Mouse (Mus musculus) lung, embryonic 14.5 days (tissue): Measurements from ENCODE around the gene Csnk2a1. TPM values are rescaled to one million over a fixed set of nuclear protein-coding genes. Genes with fewer than 3 reads are reported as not detected.
"Not testable (repeated sequence)": the region's sequence is repeated elsewhere in the genome, so short reads cannot be mapped to it uniquely, and the experiment has no call there.

ENCODE experiments used
- ATAC-seq: fragments of 200-750 bp; cut with Nextera tagmentation; 2 replicates; pipeline ENCODE4 v1.8.0; 2017; ENCODE audit warnings: mild to moderate bottlenecking, moderate TSS enrichment, moderate library complexity; ENCODE audit not compliant: insufficient read depth
- DNase-seq: peaks from one replicate; pipeline ENCODE4 v3.0.0-alpha.2; 2015
- H3K27ac ChIP-seq: fragments of 300-500 bp; sonication (generic); 2 replicates; pipeline ENCODE4 v1.5.1; 2014; ENCODE audit warnings: low read depth, mild to moderate bottlenecking, moderate library complexity
- H3K27me3 ChIP-seq: fragments of 300-500 bp; sonication (generic); 2 replicates; pipeline ENCODE4 v1.6.1; 2014; ENCODE audit warnings: low read length, control low read depth; ENCODE audit not compliant: insufficient read depth
- H3K36me3 ChIP-seq: fragments of 300-500 bp; sonication (generic); 2 replicates; pipeline ENCODE4 v1.6.1; 2014; ENCODE audit warnings: control low read depth; ENCODE audit not compliant: insufficient read depth
- H3K4me1 ChIP-seq: fragments of 300-500 bp; sonication (generic); 2 replicates; pipeline ENCODE4 v1.6.1; 2014; ENCODE audit warnings: antibody characterized with exemption, control low read depth; ENCODE audit not compliant: insufficient read depth
- H3K4me2 ChIP-seq: fragments of 300-500 bp; sonication (generic); 2 replicates; pipeline ENCODE4 v1.6.1; 2014; ENCODE audit warnings: mild to moderate bottlenecking
- H3K4me3 ChIP-seq: fragments of 300-500 bp; sonication (generic); 2 replicates; pipeline ENCODE4 v1.5.1; 2014; ENCODE audit warnings: low read depth, low read length
- H3K9ac ChIP-seq: fragments of 300-500 bp; sonication (generic); 2 replicates; pipeline ENCODE4 v1.6.1; 2014
- H3K9me3 ChIP-seq: fragments of 300-500 bp; sonication (generic); 2 replicates; pipeline ENCODE4 v1.6.1; 2016; ENCODE audit warnings: low read depth, low read length, control low read depth
- CTCF ChIP-seq: IDR thresholded peaks from 2 replicates; pipeline ENCODE4 v1.5.1; 2016; ENCODE audit warnings: antibody characterized with exemption, low read depth
- WGBS: fragments of 180-500 bp; shearing (Covaris S2); extraction: QIAGEN DNeasy Blood & Tissue Kit; methylation state at CpG from one replicate; pipeline ENCODE4 v1.1.7; 2014; 5-methylcytosine and 5-hydroxymethylcytosine counted together
- polyA plus RNA-seq: library from polyadenylated mRNA; unstranded; fragments of >200 nt; fragmentation: Nextera tagmentation; extraction: Ambion mirVana; gene quantifications from 2 replicates; pipeline ENCODE4 v1.2.1, GENCODE M21; 2014

The Csnk2a1 gene
- polyA plus RNA-seq, 1 experiment from 2014 or later = 97.1 TPM

- ATAC-seq = peak; percentile 78
Measured at GRCm38 (mm10) chr2:152197301-152197712, 29.3 kb upstream of the Csnk2a1 start.

GRCm38 (mm10) chr2:152206139-152206538 lies 20.5 kb upstream of the Csnk2a1 start:
- not testable (repeated sequence) for H3K36me3 ChIP-seq, ATAC-seq, H3K9ac ChIP-seq, H3K9me3 ChIP-seq, H3K4me2 ChIP-seq, H3K4me1 ChIP-seq, H3K27me3 ChIP-seq, H3K4me3 ChIP-seq, H3K27ac ChIP-seq, DNase-seq
- WGBS = 88% methylated on average over 7 of the region's 9 CpGs

More at GRCm38 (mm10) chr2:152197301-152197712, 29.3 kb upstream of the Csnk2a1 start:
- Histone ChIP-seq H3K4me1 (no peaks in the 10 kb centered on the region), H3K36me3 (no peaks in the 10 kb centered on the region), H3K9me3 (no peaks in the 10 kb centered on the region), H3K27me3 (no peaks in the 10 kb centered on the region), H3K27ac (no peak overlapping the region), H3K4me3 (no peak overlapping the region), H3K9ac (no peak overlapping the region), H3K4me2 (no peak overlapping the region)
- DNase-seq = peak; percentile 91
- WGBS = 41% methylated on average over 10 of the region's 10 CpGs
- TF ChIP-seq CTCF = peak; percentile 89

- H3K9ac ChIP-seq = no peak overlapping the region
- H3K9me3 ChIP-seq = no peaks in the 10 kb centered on the region
- DNase-seq = no peak
- no peak overlapping the region for H3K4me2 ChIP-seq
- no peak overlapping the region for H3K27ac ChIP-seq
- 77% methylated on average over 3 of the region's 3 CpGs for WGBS
- no peak for ATAC-seq
- no peak overlapping the region for H3K4me3 ChIP-seq
- no peaks in the 10 kb centered on the region for H3K4me1 ChIP-seq
- TF ChIP-seq CTCF = no peak
- no peaks in the 10 kb centered on the region for H3K27me3 ChIP-seq
- no peaks in the 10 kb centered on the region for H3K36me3 ChIP-seq
Measured at GRCm38 (mm10) chr2:152211871-152212270, 14.8 kb upstream of the Csnk2a1 start.

- ATAC-seq (no peak), DNase-seq (peak; percentile 63)
- Histone ChIP-seq H3K9me3 (no peaks in the 10 kb centered on the region), H3K27me3 (no peaks in the 10 kb centered on the region), H3K27ac (no peak overlapping the region), H3K9ac (no peak overlapping the region), H3K4me3 (no peak overlapping the region), H3K36me3 (no peaks in the 10 kb centered on the region), H3K4me1 (no peaks in the 10 kb centered on the region), H3K4me2 (no peak overlapping the region)
- WGBS = 45% methylated on average over 1 of the region's 1 CpGs
- TF ChIP-seq CTCF = no peak
Measured at GRCm38 (mm10) chr2:152216975-152217374, 9.7 kb upstream of the Csnk2a1 start.

GRCm38 (mm10) chr2:152223521-152224300 lies 2.9 kb upstream of the Csnk2a1 start:
- no peak overlapping the region for H3K4me2 ChIP-seq
- no peaks in the 10 kb centered on the region for H3K27me3 ChIP-seq
- DNase-seq = no peak
- no peak for ATAC-seq
- 72% methylated on average over 8 of the region's 8 CpGs for WGBS
- H3K4me1 ChIP-seq = no peaks in the 10 kb centered on the region
- H3K36me3 ChIP-seq = no peaks in the 10 kb centered on the region
- TF ChIP-seq CTCF = no peak
- no peaks in the 10 kb centered on the region for H3K9me3 ChIP-seq
- H3K9ac ChIP-seq = 0 out of 2 replicates have a peak overlapping the region, but pooled peaks have one; percentile 14
- H3K27ac ChIP-seq = no peak overlapping the region
- no peak overlapping the region for H3K4me3 ChIP-seq

GRCm38 (mm10) chr2:152225536-152225935 lies 1.1 kb upstream of the Csnk2a1 start:
- no peak for ATAC-seq
- no peak for TF ChIP-seq CTCF
- no peaks in the 10 kb centered on the region for H3K4me1 ChIP-seq
- H3K9ac ChIP-seq = peak overlapping the region; percentile 96; the same call in 1 of the 2 replicates
- no peaks in the 10 kb centered on the region for H3K36me3 ChIP-seq
- DNase-seq = no peak
- no peak overlapping the region for H3K27ac ChIP-seq
- no peaks in the 10 kb centered on the region for H3K27me3 ChIP-seq
- peak overlapping the region; percentile 78 for H3K4me2 ChIP-seq
- H3K9me3 ChIP-seq = no peaks in the 10 kb centered on the region
- 73% methylated on average over 7 of the region's 7 CpGs for WGBS
- H3K4me3 ChIP-seq = peak overlapping the region; percentile 83

GRCm38 (mm10) chr2:152227051-152227481 lies 427 bp downstream of the Csnk2a1 start:
- WGBS = under 1% methylated on average over 36 of the region's 38 CpGs

More at GRCm38 (mm10) chr2:152227051-152227481, 427 bp downstream of the Csnk2a1 start:
- Histone ChIP-seq H3K9ac (peak overlapping the region; percentile 96), H3K9me3 (no peaks in the 10 kb centered on the region), H3K27ac (peak overlapping the region; percentile 99), H3K4me2 (peak overlapping the region; percentile 78), H3K4me1 (no peaks in the 10 kb centered on the region), H3K36me3 (no peaks in the 10 kb centered on the region), H3K27me3 (no peaks in the 10 kb centered on the region), H3K4me3 (peak overlapping the region; percentile 83)
- DNase-seq (peak; percentile 78), ATAC-seq (peak; percentile 83)
- TF ChIP-seq CTCF = no peak
